In genomic region chr7:113377875-113378658, GRCm38 (mm10) we compare ENCODE assay signal across 8 mouse cellular contexts. TPM values are rescaled to one million over a fixed set of nuclear protein-coding genes. Genes with fewer than 3 reads are reported as not detected.
DNase-seq lines count a peak whose midpoint lies in the region; ATAC-seq lines count a peak whose summit lies in the region.

No protein-coding gene starts in this region.

- no peak overlapping the region for H3K9ac ChIP-seq in midbrain, embryonic 13.5 days (replicated peaks)

- peak; percentile 77 for DNase-seq in 3134 (ENCODE audit: extremely low read depth, insufficient read length, low spot score)
- peak; percentile 87 for DNase-seq in adrenal gland, postnatal 10 days
- DNase-seq in embryonic facial prominence, embryonic 10.5 days (ENCODE audit: low spot score): peak; percentile 73
- peak; percentile 98 for DNase-seq in heart, adult 11 months
- DNase-seq in kidney, adult 11 months: peak; percentile 81
- peak; percentile 62 for DNase-seq in limb, embryonic 10.5 days (ENCODE audit: low spot score)
- DNase-seq in spleen, postnatal 10 days (ENCODE audit: low spot score in 2 of 2): peak; percentile 28 to 80

- no peak overlapping the region for H3K27ac ChIP-seq in embryonic facial prominence, embryonic 10.5 days (replicated peaks)
- H3K27ac ChIP-seq in limb, embryonic 10.5 days: no peak overlapping the region
- no peak overlapping the region for H3K27ac ChIP-seq in midbrain, embryonic 13.5 days

- no peaks in the 10 kb centered on the region for H3K36me3 ChIP-seq in embryonic facial prominence, embryonic 10.5 days (replicated peaks)
- H3K36me3 ChIP-seq in limb, embryonic 10.5 days: no peaks in the 10 kb centered on the region
- H3K36me3 ChIP-seq in midbrain, embryonic 13.5 days: no peaks in the 10 kb centered on the region

- H3K4me3 ChIP-seq in embryonic facial prominence, embryonic 10.5 days: no peak overlapping the region
- H3K4me3 ChIP-seq in limb, embryonic 10.5 days: no peak overlapping the region
- no peak overlapping the region for H3K4me3 ChIP-seq in midbrain, embryonic 13.5 days (replicated peaks)

- H3K9me3 ChIP-seq in embryonic facial prominence, embryonic 10.5 days: no peaks in the 10 kb centered on the region
- no peaks in the 10 kb centered on the region for H3K9me3 ChIP-seq in limb, embryonic 10.5 days (replicated peaks)
- H3K9me3 ChIP-seq in midbrain, embryonic 13.5 days: no peaks in the 10 kb centered on the region

- WGBS in embryonic facial prominence, embryonic 10.5 days: 31% methylated on average over 7 of the region's 7 CpGs
- WGBS in limb, embryonic 10.5 days: 36% methylated on average over 7 of the region's 7 CpGs
- WGBS in midbrain, embryonic 13.5 days: 33% methylated on average over 7 of the region's 7 CpGs

- no peak overlapping the region for H3K4me2 ChIP-seq in midbrain, embryonic 13.5 days (replicated peaks)

- no peaks in the 10 kb centered on the region for H3K4me1 ChIP-seq in embryonic facial prominence, embryonic 10.5 days
- no peaks in the 10 kb centered on the region for H3K4me1 ChIP-seq in limb, embryonic 10.5 days
- H3K4me1 ChIP-seq in midbrain, embryonic 13.5 days (replicated peaks): no peaks in the 10 kb centered on the region

- peak; percentile 77 for ATAC-seq in midbrain, embryonic 13.5 days

- H3K27me3 ChIP-seq in embryonic facial prominence, embryonic 10.5 days (replicated peaks; ENCODE audit: low read depth, poor library complexity, severe bottlenecking): 0 out of 2 replicates have a peak, but pooled peaks cover 4% of the 10 kb centered on the region
- H3K27me3 ChIP-seq in limb, embryonic 10.5 days (ENCODE audit: low read depth, poor library complexity, severe bottlenecking): no peaks in the 10 kb centered on the region
- H3K27me3 ChIP-seq in midbrain, embryonic 13.5 days: no peaks in the 10 kb centered on the region

RNA-seq across cellular contexts. Expression of gene Btbd10, which starts 8.9 kb away (rescaled TPM):
- 10 to 100 TPM; 15.3 to 17.1 TPM for total RNA-seq in adrenal gland, postnatal 10 days (2021)
- 22.9 and 26.1 TPM in 2 replicates for polyA plus RNA-seq in embryonic facial prominence, embryonic 10.5 days (2016; fragmentation: Nextera tagmentation; extraction: Ambion mirVana)
- polyA plus RNA-seq in limb, embryonic 10.5 days (2016; fragmentation: Nextera tagmentation; extraction: Ambion mirVana): 17.0 and 21.8 TPM in 2 replicates
- polyA plus RNA-seq in midbrain, embryonic 13.5 days (2015; fragmentation: Nextera tagmentation; extraction: Ambion mirVana): 55.8 and 61.4 TPM in 2 replicates

RNA-seq across cellular contexts. Expression of gene Pth, which starts 10.3 kb away (rescaled TPM):
- total RNA-seq in adrenal gland, postnatal 10 days (2021): not detected
- polyA plus RNA-seq in embryonic facial prominence, embryonic 10.5 days (2016; fragmentation: Nextera tagmentation; extraction: Ambion mirVana): not detected in 2 replicates
- polyA plus RNA-seq in limb, embryonic 10.5 days (2016; fragmentation: Nextera tagmentation; extraction: Ambion mirVana): not detected in 2 replicates
- polyA plus RNA-seq in midbrain, embryonic 13.5 days (2015; fragmentation: Nextera tagmentation; extraction: Ambion mirVana): not detected in 2 replicates
